ENCODE assay signal across 8 mouse cellular contexts in genomic region chr1:35388181-35388580, GRCm38 (mm10).
DNase-seq lines count a peak whose midpoint lies in the region; ATAC-seq and TF ChIP-seq lines count a peak whose summit lies in the region.

No protein-coding gene starts in this region.

- H3K4me1 ChIP-seq in intestine, embryonic 14.5 days (replicated peaks; ENCODE audit: control insufficient read depth, insufficient read depth, low read length): no peaks in the 10 kb centered on the region
- no peaks in the 10 kb centered on the region for H3K4me1 ChIP-seq in intestine, embryonic 16.5 days (ENCODE audit: control insufficient read depth, insufficient read depth, low read length)
- H3K4me1 ChIP-seq in ES-E14 (ENCODE audit: control insufficient read depth in 2 of 2, insufficient read depth in 2 of 2, low read length in 2 of 2, poor library complexity in 1 of 2): no peaks in the 10 kb centered on the region
- no peaks in the 10 kb centered on the region for H3K4me1 ChIP-seq in neural tube, embryonic 11.5 days (ENCODE audit: control insufficient read depth, insufficient read depth, low read length)

- DNase-seq in intestine, embryonic 14.5 days (ENCODE audit: low spot score): peak; percentile 67
- peak; percentile 58 for DNase-seq in ES-E14 (ENCODE audit: low read depth, low spot score)
- DNase-seq in cerebellum, adult 11-12 months: peak; percentile 39
- peak; percentile 60 for DNase-seq in forelimb bud, embryonic 11.5 days (ENCODE audit: low read depth, low spot score)
- DNase-seq in layer of hippocampus, adult 9-11 months: peak; percentile 59
- DNase-seq in neural tube, embryonic 11.5 days (ENCODE audit: low spot score): peak; percentile 66
- no peak for DNase-seq in spleen, postnatal 4 days (ENCODE audit: low spot score in 2 of 2)

- WGBS in intestine, embryonic 14.5 days: 30% methylated on average over 6 of the region's 6 CpGs
- 38% methylated on average over 6 of the region's 6 CpGs for WGBS in intestine, embryonic 16.5 days
- WGBS in neural tube, embryonic 11.5 days: 29% methylated on average over 6 of the region's 6 CpGs

- H3K27me3 ChIP-seq in intestine, embryonic 14.5 days (replicated peaks; ENCODE audit: control insufficient read depth, insufficient read depth, low read length): no peaks in the 10 kb centered on the region
- H3K27me3 ChIP-seq in intestine, embryonic 16.5 days (replicated peaks; ENCODE audit: control insufficient read depth, insufficient read depth, low read length): no peaks in the 10 kb centered on the region
- no peaks in the 10 kb centered on the region for H3K27me3 ChIP-seq in neural tube, embryonic 11.5 days (ENCODE audit: control insufficient read depth, insufficient read depth, low read length)

- in situ Hi-C loops in ES-E14 (cut with MboI; ENCODE audit: low sequenced_read_pairs in 2 of 2, unreplicated experiment in 2 of 2): no loop called here

- H3K27ac ChIP-seq in intestine, embryonic 14.5 days (ENCODE audit: low read depth): no peak overlapping the region
- no peak overlapping the region for H3K27ac ChIP-seq in intestine, embryonic 16.5 days (ENCODE audit: low read length)
- no peak overlapping the region for H3K27ac ChIP-seq in ES-E14 (ENCODE audit: insufficient read depth, low read depth, low read length, poor library complexity, severe bottlenecking)
- no peak overlapping the region for H3K27ac ChIP-seq in neural tube, embryonic 11.5 days (ENCODE audit: low read depth, low read length)

- H3K4me3 ChIP-seq in intestine, embryonic 14.5 days (ENCODE audit: low read depth, low read length): no peak overlapping the region
- no peak overlapping the region for H3K4me3 ChIP-seq in intestine, embryonic 16.5 days (ENCODE audit: low read length)
- H3K4me3 ChIP-seq in ES-E14 (ENCODE audit: insufficient read depth in 1 of 2, low read depth in 1 of 2, low read length in 2 of 2, poor library complexity in 1 of 2, severe bottlenecking in 1 of 2): no peak overlapping the region
- no peak overlapping the region for H3K4me3 ChIP-seq in neural tube, embryonic 11.5 days (ENCODE audit: low read depth, low read length)

- ATAC-seq in intestine, embryonic 14.5 days (replicated peaks; ENCODE audit: low FRiP score, low TSS enrichment, low read depth): no peak
- no peak for ATAC-seq in intestine, embryonic 16.5 days
- ATAC-seq in neural tube, embryonic 11.5 days (ENCODE audit: insufficient read depth, low FRiP score, low TSS enrichment): no peak; the same call in 1 of the 2 replicates

- no peaks in the 10 kb centered on the region for H3K9me3 ChIP-seq in intestine, embryonic 14.5 days (ENCODE audit: control insufficient read depth, low read length)
- no peaks in the 10 kb centered on the region for H3K9me3 ChIP-seq in intestine, embryonic 16.5 days (ENCODE audit: control insufficient read depth, low read length)
- H3K9me3 ChIP-seq in ES-E14 (ENCODE audit: control insufficient read depth, insufficient read depth, low read depth, low read length): no peaks in the 10 kb centered on the region
- H3K9me3 ChIP-seq in neural tube, embryonic 11.5 days (ENCODE audit: control insufficient read depth, low read length): no peaks in the 10 kb centered on the region

- H3K36me3 ChIP-seq in intestine, embryonic 14.5 days (ENCODE audit: control insufficient read depth, insufficient read depth, low read length): no peaks in the 10 kb centered on the region
- H3K36me3 ChIP-seq in intestine, embryonic 16.5 days (ENCODE audit: control insufficient read depth, insufficient read depth, low read length): no peaks in the 10 kb centered on the region
- no peaks in the 10 kb centered on the region for H3K36me3 ChIP-seq in ES-E14 (ENCODE audit: control insufficient read depth, insufficient read depth, low read length, poor library complexity, severe bottlenecking)
- H3K36me3 ChIP-seq in neural tube, embryonic 11.5 days (ENCODE audit: control insufficient read depth, insufficient read depth, low read length): no peaks in the 10 kb centered on the region

- H3K9ac ChIP-seq in intestine, embryonic 14.5 days (ENCODE audit: low read length): no peak overlapping the region
- no peak overlapping the region for H3K9ac ChIP-seq in intestine, embryonic 16.5 days (ENCODE audit: low read depth, low read length)
- no peak overlapping the region for H3K9ac ChIP-seq in ES-E14 (ENCODE audit: insufficient read depth, low read depth, low read length, poor library complexity, severe bottlenecking)
- no peak overlapping the region for H3K9ac ChIP-seq in neural tube, embryonic 11.5 days (ENCODE audit: low read length)

- H3K4me2 ChIP-seq in intestine, embryonic 14.5 days (ENCODE audit: low read length): no peak overlapping the region
- no peak overlapping the region for H3K4me2 ChIP-seq in intestine, embryonic 16.5 days (ENCODE audit: low read depth, low read length)
- H3K4me2 ChIP-seq in neural tube, embryonic 11.5 days (ENCODE audit: low read depth): no peak overlapping the region

TF ChIP-seq in ES-E14, 5 proteins besides CTCF, POLR2A, EP300 and RAD21:
- no peak for TF ChIP-seq HCFC1 (IDR thresholded peaks at IDR 0.05; ENCODE audit: borderline replicate concordance, insufficient read depth, low read length)
- TF ChIP-seq MAFK (IDR thresholded peaks at IDR 0.05; ENCODE audit: insufficient read depth, low read depth, low read length): no peak
- TF ChIP-seq ZNF384 (IDR thresholded peaks at IDR 0.05; ENCODE audit: low read depth, low read length): no peak
- peak; percentile 21; the same call in 1 of the 2 replicates for TF ChIP-seq ZC3H11A (IDR thresholded peaks at IDR 0.05; ENCODE audit: borderline replicate concordance, low read depth, low read length)
- TF ChIP-seq CHD2 (IDR thresholded peaks at IDR 0.05; ENCODE audit: low read depth, low read length): no peak

Comparison
In these comparisons a context has a peak if more than half of its experiments do, and no peak if none do; other contexts are left out.
1. DNase-seq: peak in intestine, embryonic 14.5 days (single experiment), ES-E14 (single experiment), cerebellum, adult 11-12 months (single experiment), forelimb bud, embryonic 11.5 days (single experiment), layer of hippocampus, adult 9-11 months (single experiment) and neural tube, embryonic 11.5 days (single experiment); none in spleen, postnatal 4 days (0 of 2).